Mouse (Mus musculus) CD4-positive, CD25-positive, alpha-beta regulatory T cell, adult 2 months (primary cell): ENCODE data around the gene Ano3.

ENCODE experiments used
- DNase-seq: peaks from one replicate; pipeline ENCODE4 v3.0.0-alpha.2; 2012; ENCODE audit warnings: low read depth, low spot score

Gene Ano3

GRCm38 (mm10) chr2:110814964-110815363, 135.8 kb downstream of the Ano3 start:
- no peak for DNase-seq

- no peak for DNase-seq
Measured at GRCm38 (mm10) chr2:110806302-110807093, 144.2 kb downstream of the Ano3 start.

- no peak for DNase-seq
Measured at GRCm38 (mm10) chr2:110795928-110796327, 154.8 kb downstream of the Ano3 start.

GRCm38 (mm10) chr2:110795433-110795832, 155.3 kb downstream of the Ano3 start:
- no peak for DNase-seq

GRCm38 (mm10) chr2:110787396-110787795, 163.3 kb downstream of the Ano3 start:
- DNase-seq = no peak

- DNase-seq = no peak
Measured at GRCm38 (mm10) chr2:110759434-110759833, 191.3 kb downstream of the Ano3 start.

- no peak for DNase-seq
Measured at GRCm38 (mm10) chr2:110757556-110757955, 193.2 kb downstream of the Ano3 start.

GRCm38 (mm10) chr2:110740493-110740892, 210.2 kb downstream of the Ano3 start:
- no peak for DNase-seq

GRCm38 (mm10) chr2:110739781-110740180, 210.9 kb downstream of the Ano3 start:
- DNase-seq = no peak

- no peak for DNase-seq
Measured at GRCm38 (mm10) chr2:110737981-110738380, 212.7 kb downstream of the Ano3 start.

GRCm38 (mm10) chr2:110737236-110737635, 213.5 kb downstream of the Ano3 start:
- no peak for DNase-seq

GRCm38 (mm10) chr2:110726106-110726505, 224.6 kb downstream of the Ano3 start:
- DNase-seq = no peak

- DNase-seq = no peak
Measured at GRCm38 (mm10) chr2:110722208-110722607, 228.5 kb downstream of the Ano3 start.

- no peak for DNase-seq
Measured at GRCm38 (mm10) chr2:110721290-110721753, 229.4 kb downstream of the Ano3 start, which contains the start of gene Muc15. Muc15 (plus strand) TSS chr2:110721340.

GRCm38 (mm10) chr2:110719051-110719450, 231.7 kb downstream of the Ano3 start:
- DNase-seq = no peak

- DNase-seq = no peak
Measured at GRCm38 (mm10) chr2:110710055-110710720, 240.5 kb downstream of the Ano3 start.

- DNase-seq = no peak
Measured at GRCm38 (mm10) chr2:110709436-110709835, 241.3 kb downstream of the Ano3 start.

GRCm38 (mm10) chr2:110671071-110671624, 279.6 kb downstream of the Ano3 start:
- no peak for DNase-seq

- no peak for DNase-seq
Measured at GRCm38 (mm10) chr2:110663329-110663728, 287.4 kb downstream of the Ano3 start.

- DNase-seq = no peak
Measured at GRCm38 (mm10) chr2:110644846-110645245, 305.9 kb downstream of the Ano3 start.

- DNase-seq = no peak
Measured at GRCm38 (mm10) chr2:110644358-110644757, 306.4 kb downstream of the Ano3 start.
